Mouse (Mus musculus): ENCODE data around the gene Zfp566.

- peak; percentile 60; the same call in 1 of the 2 replicates for TF ChIP-seq MXI1 (IDR thresholded peaks at IDR 0.05; ENCODE audit: low read depth, low read length)
- TF ChIP-seq CTCF (conservative IDR thresholded peaks at IDR 0.05 in 1 of 2, IDR thresholded peaks at IDR 0.05 in 1 of 2; ENCODE audit: low read depth in 2 of 2, low read length in 2 of 2), result no peak
- TF ChIP-seq POLR2A (IDR thresholded peaks at IDR 0.05; ENCODE audit: low read depth, low read length), result no peak
- TF ChIP-seq USF1 (IDR thresholded peaks at IDR 0.05; ENCODE audit: low read depth, low read length), result no peak
- no peak for TF ChIP-seq NELFE (IDR thresholded peaks at IDR 0.05; ENCODE audit: low read depth, low read length)
- no peak for TF ChIP-seq TBP (conservative IDR thresholded peaks at IDR 0.05; ENCODE audit: low read depth, low read length)
- no peak for TF ChIP-seq UBTF (IDR thresholded peaks at IDR 0.05; ENCODE audit: low read depth, low read length)
- no peak for TF ChIP-seq CHD2 (IDR thresholded peaks at IDR 0.05; ENCODE audit: low read length)
Observed at GRCm38 (mm10) chr7:30122188-30122530, 31.8 kb upstream of the Zfp566 start.

All from CH12.LX (cell line).